Mouse (Mus musculus) spleen, adult 18-20 months (tissue): ENCODE measurements at regions not wholly inside any gene's neighbourhood (a gene's known extent, or its start where the extent isn't known, plus 50 kb on each side); places are given as distances from the start of the nearest gene placed in this dataset.
"Not testable (repeated sequence)": the region's sequence is repeated elsewhere in the genome, so short reads cannot be mapped to it uniquely, and the experiment has no call there.

Source experiments
- DNase-seq, 2 experiments: peaks; one replicate each; pipeline ENCODE4 v3.0.0; 2022; ENCODE audit warnings: mixed read lengths in 2 of 2

DNA sequence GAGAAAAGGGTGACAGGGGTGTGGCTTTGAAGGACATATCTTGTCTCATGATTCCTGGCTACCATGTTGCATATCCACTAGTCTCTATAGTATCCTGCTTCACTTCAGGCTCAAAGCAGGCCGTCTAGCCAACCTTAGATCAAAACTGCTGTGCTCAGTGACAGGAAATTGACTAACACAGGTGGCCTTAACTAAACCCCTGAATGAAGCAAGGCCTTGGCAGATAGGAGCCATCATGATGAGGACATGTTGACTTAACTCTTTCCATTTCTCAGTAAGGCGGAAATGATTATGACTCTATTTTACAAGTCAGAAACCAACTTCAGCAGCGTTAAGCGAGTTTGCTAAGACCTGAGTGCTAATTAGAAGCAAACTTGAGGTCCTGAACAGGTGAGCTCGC, 143.2 kb upstream of the Hes1 start:
- no peak for DNase-seq

DNA sequence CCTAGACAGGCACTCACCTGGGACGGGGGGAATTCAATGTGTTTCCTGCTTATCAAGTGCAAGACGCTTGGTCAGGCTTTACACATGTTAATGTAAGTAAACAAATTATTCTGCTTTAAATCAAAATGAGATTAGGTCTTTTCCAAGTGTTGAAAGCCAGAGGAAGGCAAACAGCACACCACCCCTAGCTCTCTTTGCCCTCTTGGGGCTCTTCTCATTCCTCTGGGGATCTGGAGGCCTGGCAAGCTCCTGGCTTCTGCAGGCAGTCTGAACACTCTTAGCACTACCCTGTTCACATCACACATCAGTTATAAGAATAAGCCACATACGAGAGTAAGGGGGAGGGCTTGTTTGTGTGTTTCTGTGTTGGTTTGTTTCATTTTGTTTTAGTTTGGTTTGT, 142.8 kb upstream of the Hes1 start:
- no peak for DNase-seq

DNA sequence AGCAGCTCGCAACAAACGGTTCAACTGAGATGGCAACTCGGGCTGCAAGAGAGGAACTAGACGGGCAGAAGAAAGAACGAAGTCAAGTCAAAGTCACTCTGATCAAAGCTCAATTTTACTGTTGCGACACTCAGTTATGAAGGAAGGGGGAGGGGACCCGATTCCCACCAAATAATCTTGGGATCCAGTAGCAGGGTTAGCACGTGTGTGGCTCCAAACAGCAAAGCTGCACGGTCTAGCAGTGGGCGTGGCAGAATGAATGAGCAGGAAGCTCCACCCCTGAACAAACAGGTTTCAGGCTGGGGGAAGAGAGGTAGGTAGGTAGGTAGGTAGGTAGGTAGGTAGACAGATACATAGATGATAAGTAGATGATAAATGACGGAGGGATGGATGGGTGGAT, 136.9 kb upstream of the Hes1 start:
- DNase-seq: not testable (repeated sequence)

DNA sequence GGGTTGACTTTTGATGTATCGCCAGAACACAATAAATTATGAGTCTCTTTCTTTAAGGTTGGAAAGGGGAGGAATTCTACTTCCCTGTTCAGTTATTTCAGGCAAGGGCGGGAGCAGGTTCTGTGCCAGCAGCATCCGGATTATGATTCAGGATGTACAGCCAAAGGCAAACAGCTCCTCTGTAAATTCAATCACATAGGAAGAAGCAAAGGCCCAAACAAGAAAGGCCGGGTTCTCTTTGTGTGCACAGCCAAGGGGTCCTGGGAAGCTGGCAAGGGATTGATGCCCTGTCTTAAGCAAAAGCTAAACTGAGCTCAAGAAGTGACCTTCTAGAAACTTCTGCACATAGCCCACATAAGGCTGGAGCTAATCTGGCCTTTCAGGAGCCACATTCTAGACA, 135.9 kb upstream of the Hes1 start:
- DNase-seq: no peak

DNA sequence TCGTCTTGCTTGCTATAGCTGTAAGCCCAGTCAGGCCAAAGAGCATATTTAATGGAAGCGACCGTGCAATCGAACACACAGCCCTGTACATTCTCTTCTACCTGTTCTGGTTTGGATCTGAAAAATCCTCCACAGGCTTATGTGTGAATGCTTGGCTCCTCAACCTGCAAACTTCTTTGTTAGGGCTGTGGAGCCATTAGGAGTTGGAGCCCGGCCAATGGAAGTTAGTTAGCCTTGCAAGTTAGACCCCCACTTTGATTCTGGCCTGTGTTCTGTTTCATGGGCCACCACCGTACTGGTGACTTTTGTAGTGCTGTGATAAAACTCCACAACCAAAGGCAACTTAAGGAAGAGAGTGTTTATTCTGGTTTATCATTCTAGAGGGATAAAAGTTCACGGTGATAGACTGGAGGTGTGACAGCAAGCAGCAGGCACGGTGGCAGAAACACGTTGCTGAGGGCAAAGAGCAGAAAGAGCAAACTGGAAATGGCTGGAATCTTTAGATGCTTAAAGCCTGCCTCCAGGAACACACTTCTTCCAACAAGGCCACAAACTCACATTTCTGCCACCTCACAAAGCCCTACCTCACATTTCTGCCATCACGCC, 132.3 kb upstream of the Hes1 start:
- DNase-seq: no peak

DNA sequence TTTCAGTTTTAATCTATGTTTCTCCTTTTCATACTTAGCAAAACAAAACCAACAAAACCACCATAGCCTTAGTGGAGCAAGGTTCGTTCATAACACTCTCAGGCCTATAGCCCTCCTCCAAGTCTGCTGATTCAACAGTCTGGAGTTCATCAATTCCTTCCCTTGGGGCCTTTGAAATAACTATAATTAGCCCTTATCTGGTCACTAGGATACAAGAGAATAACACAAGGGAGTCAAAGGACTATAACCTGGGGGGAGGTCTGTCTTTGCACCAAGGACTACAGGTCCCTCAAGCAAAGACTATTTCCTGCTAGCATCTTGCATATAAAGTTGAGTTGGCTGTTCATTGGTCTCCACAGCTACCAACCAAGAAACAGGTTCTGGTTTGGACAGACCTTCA, 129.5 kb upstream of the Hes1 start:
- no peak for DNase-seq

DNA sequence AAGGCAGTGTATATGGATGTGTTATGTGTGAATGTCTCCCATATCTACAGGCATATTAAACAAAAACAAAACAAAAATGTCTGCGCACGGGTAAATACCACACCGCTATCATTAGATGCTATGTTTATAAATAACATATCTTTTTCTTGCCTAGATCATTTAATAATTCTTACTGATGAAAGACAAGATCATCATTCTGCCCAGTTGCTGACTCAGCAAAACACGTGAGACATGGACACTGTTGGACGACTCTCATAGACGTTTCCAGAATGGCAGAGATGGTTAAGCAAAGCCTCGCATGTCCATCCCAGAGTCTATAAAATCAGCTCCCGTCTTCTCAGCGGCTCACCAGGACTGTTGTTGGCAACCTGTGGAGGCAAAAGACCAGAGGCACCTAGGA, 125.5 kb upstream of the Hes1 start:
- no peak for DNase-seq

DNA sequence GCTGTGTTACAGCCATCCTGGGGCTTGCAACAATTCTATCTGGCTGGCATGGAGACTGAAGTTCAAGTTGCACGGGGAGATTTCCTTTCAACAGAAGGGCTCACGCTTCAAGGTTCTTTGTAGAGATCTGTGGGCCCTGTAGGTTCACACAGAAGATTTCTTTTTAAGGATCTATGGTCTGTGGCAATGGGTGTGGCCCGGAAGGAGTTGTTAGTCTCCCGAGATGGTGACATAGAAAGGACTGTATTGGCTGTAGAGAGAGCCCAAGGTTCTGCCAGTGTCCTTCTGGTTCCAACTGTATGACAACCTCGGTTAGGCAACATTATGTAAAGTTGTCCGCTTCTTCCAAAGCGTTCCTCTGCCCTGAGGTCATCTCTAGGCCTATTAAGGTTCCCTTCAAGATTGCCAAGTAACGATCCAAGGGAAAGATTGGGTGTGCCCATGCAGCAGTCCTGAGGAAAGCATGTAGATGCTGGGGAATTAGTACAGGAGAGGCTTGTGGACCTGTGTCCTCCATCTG, 124.8 kb upstream of the Hes1 start:
- DNase-seq: no peak

DNA sequence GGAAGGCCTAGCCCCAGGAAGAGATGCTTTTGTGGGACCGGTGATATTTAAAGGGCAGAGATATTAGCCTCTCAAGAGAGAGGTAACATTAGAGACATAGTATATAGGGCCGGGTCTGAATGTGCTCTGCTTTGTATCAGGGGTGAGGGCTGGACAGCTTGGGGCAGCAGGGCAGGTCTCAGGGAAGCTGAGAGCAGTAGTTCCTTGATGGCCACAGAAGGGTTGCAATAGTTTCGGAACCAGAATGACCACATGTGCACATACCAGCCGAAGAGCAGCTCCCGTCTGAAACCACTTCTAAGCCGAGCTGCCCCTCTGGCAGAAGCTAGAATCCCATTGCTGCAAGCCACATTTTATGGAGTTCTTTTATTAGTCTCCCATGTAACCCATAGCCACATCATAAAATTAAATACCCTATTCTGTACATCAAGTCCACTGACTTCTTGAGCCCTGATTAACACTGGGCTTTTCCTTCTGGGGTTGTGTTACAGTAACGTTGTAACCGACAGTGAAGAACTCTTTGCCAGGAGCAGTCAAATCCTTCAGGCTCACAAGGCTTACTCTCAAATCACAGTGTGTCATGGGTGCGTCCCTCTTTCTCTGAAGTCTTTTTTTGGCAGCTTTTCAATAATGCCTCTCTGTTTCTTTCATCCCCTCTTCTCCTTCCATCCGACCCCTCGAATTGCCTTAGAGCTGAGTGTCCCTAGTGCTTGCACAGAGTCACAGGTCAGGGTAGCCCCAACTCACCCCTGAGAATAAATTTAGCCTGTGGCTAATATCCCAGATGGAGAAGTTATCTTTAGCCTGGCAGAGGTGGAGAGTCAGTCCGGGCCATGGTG, 124.1 kb upstream of the Hes1 start:
- DNase-seq: no peak

DNA sequence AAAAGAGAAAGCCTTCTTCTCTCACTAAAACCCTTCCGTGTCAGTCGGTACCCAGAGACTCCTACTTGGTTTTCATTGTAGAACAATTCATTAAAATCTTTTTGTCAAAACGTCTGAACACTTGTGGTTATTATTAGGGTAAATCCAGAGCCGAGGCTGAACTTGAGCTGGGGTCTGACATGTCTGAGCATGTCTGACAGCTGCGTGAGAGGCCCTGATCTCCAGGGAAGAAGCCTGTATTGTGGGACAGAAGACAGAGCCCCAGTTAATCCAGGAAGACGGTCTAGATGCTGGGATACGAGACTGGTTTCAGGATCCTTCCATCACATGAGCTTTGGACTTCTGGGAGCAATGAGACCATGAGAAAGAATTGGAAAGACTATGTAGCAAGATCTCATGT, 122.1 kb upstream of the Hes1 start:
- no peak for DNase-seq

DNA sequence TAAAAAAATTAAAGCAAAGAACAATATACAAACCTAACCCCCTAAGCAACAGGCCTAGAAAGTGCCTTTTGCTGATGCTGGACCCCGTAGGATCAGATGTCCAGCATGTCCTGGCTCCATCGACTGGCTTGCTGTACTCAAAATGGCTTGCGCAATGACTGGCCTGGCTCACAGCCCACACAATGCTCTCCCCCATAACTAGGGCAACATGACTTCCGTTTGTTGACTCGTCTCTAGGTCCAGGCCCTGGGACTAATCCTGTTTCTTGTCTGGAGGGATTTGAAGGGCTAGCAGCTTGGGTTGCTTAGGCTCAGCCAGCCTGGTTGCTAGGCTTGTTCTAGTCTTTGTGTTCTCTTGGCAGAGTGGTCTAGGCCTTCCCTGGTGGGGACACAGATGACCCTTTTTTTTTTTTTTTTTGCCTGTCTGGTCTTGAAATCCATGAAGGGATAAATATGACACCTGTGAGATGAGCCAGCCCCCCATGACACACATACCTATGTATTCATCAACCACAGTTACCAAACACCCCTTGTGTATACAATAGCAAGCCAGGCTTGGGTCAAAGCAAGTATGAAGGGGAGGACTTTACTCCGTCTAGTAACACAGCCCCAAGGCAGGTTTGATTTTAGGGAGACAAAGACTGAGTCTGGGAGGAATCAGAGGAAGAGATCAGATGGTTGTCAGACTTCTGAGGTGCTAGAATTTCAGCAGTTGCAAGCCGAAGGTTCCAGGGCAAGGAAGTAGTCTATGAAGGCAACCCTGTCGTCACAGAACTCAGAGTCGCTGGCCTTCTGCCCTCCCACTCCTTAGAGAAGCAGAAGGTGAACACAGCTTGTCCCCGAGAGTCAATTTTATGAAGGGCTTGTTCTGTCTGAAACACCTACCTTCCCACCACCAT, 120.0 kb upstream of the Hes1 start:
- peak; percentile 29 to 37 for DNase-seq

DNA sequence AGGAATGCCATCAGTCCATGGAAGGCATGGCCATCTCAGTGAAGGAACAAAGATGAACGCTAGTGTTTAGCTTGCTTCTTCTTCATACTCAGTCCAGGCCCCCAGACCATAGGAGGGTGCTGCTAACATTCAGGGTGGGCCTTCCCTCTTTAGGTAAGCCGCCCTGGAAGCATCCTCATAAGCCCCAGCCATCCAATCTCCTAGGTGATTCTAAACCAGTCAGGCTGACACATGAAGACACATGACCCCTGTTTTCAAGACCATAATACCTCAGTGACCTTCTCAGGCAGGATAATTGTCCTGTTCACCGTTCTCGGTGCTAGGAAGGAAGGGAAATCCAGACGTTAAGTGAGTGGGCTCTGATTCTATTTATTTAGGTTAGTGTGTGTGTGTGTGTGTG, 119.2 kb upstream of the Hes1 start:
- DNase-seq: no peak

DNA sequence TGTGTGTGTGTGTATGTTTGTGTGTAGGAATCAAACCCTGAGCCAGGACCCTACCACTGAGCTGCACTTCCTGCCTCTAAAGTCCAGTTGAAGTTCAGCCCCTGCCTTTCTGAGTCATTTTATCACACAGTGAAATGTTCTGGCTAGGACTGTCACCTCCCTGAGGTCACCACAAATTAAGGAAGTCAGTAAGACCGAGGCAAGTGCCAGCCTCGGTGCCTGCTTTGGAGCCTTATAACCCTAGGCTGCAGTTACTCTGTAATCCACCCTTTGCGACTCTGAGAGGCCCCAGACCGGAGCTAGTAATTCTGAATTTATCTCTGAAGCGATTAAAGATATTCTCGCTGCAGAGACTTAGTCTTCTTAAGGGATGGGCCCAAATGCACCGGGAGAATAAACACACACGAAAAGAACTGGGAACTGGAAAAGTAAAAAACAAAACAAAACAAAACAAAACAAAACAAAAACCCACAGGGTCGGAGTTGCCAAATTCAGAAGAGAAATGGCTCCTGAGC, 118.8 kb upstream of the Hes1 start:
- DNase-seq: peak; percentile 10 to 29

DNA sequence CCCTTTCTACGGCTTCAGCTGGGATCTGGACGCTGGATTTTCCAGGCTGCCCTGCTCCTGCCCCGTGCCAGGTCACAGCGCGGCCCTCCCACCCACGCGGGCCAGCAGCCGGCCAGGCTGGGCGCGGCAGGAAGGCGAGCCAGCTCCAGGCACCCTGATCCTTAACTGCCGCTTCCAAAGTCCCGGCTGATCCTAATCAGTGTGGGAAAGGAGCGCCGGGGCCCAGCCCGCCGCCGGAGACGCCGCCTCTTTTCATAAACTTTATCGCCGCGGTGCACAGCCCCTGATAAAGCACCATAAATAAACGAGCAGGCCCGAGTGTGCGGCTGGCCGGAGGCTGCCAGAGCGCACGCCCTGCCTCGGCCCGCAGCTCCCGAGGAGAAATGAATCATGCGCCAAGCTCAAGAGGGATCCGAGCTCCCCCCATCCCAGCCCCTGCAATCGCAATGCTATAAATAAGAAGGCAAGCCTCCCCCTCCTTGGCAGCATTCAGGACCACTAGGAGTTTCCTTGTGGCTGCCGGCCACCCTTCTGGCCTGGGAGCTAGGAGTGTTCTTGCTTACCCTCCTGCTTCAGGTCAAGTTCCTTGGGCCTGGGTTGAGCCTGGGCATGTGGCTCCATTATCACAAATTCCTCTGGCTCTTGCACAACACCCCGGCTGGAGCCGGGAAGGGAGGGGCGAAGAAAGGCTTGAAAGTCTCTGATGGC, 118.1 kb upstream of the Hes1 start:
- DNase-seq: peak; percentile 28 to 48

DNA sequence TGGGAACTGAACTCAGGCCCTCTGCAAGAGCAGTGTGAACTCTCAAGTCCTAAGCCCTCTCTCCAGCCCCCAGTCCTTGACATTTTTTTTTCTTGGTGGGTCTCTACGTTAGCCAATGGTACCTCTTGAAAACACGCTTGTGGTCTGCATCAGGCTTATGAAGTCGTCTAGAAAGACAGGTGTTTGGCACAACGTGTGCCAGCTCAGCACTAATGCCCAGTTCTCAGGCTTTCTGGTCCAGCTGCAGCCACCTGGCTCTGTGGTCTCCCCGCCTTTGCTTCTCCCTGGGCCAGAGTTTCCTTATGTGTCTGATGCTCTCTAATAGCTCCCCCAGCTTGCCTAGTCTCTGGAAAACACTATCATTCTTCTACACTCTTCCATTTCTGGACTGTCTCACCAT, 117.2 kb upstream of the Hes1 start:
- no peak for DNase-seq

DNA sequence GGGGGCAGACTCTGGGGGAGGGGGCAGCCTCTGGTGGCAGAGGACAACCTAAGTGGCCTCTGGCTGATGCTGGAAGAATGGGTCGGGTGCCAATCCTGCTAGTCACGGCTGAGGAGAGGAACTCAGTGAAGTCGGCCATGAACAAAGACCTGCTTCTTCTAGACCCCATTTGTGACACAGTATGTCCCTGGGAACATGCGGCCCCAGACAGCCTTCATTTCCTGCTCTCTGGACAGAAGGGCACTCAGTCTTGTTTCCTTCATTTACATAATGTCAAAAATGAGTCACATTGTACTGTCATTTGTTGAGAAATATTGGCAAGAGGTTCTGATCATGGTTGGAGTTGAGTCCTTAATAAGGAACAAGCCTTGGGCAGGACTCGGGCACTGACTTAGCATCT, 116.5 kb upstream of the Hes1 start:
- peak in 1 of 2 experiments; percentile 10 for DNase-seq

DNA sequence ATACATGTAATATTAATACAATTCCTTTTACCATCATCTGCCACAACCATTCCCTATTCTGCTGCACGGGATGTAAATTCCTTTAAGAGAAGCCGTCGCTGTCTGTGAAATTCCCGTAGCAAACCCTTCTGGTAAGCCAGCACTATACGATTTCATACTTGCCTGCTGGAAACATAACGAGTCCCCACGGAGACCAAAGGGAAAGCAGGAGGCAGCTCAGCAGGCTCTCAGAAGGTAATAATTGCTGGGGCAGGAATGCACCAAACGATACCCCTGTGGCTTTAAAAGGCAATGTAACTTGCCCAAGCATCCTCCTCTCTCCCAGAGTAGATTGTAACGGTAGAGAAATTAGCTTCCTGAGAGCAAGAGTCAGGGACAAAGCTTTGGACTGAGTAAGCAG, 114.0 kb upstream of the Hes1 start:
- DNase-seq: no peak

DNA sequence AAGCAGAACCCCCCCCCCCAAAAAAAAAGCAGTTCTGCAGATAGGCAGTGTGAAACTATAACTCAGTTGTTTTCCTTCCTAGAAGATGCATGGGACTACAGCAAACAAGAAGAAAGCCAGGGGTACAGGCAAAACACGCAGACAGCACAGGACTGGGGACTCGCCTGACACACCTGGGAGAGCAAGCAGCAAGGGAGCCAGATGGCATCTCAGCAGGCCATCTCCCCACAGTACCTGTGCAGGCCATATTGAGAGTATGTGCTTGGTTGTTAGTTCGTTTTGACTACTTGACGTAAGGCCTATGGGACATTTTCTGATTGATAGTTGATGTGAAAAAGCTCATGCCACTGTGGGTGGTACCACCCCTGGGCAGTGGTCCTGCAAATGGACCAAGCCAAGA, 113.4 kb upstream of the Hes1 start:
- DNase-seq: no peak

DNA sequence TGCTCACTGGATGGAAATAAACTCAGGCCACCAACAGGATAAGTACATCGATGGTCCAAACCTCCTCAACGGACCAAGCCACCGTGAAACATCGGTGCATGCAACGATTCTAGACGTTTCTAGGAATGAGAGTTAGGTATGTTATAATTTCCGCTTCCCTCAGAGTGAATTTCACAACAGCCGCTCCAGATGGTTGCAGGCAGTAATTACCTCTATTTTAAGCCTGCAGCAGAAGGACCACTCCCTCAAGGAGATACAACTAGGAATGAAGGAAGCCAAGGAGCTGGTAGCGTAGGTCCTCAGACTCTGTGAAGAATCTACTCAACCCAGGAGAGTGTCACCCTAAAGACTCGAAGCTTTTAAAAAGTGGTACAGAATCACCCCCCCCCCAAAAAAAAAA, 109.5 kb upstream of the Hes1 start:
- DNase-seq: no peak

DNA sequence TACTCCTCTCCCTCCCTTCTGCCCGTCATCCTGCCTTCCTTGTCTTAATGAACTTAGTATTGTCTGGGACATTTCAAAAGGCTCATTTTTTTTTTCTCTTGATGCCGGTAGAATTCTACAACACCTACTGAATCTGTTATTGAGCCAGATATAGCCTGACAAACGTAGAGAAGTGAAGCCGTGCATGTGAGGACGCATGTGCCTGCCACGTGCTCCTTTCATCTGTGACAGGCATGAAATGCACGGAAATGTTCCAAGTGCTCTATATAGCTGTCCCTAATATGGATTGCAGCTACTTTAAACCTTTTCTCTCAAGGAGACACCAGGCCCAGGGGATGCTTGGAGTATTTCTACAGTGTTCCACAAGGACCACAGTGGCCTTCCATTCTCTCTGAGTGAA, 107.3 kb upstream of the Hes1 start:
- no peak for DNase-seq

DNA sequence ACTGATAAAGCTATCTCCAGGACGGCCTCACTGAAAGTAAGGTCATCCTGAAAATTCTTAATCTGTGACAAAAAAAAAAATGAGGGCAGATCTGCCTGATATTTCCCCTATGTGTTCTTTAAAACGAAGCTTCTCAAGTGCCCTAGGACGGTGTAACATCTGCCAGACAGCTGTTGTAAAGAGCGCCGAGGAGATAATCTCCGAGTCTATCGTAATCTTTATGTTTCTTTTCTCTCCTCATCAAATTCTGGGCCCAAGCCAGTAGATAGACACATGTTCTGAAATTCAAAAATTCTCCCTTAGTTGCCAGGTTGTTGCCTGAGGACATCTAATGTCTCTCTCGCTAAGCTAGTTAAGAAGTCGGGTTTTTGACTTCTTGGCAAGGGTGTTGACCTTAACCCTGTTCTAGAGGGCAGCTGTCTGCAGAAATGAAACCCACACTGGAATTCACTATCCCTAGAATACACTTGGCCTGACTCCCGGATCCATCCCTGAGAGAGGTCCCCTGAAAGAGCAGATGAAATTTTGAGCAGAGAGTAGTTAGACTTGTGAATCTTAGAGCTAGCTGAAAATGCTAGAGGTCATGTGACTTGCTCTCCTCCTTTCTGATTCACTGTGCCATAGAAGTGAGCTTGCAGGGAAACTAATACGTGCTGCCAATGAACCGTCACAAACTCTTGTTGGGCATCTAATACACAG, 104.1 kb upstream of the Hes1 start:
- DNase-seq: no peak

DNA sequence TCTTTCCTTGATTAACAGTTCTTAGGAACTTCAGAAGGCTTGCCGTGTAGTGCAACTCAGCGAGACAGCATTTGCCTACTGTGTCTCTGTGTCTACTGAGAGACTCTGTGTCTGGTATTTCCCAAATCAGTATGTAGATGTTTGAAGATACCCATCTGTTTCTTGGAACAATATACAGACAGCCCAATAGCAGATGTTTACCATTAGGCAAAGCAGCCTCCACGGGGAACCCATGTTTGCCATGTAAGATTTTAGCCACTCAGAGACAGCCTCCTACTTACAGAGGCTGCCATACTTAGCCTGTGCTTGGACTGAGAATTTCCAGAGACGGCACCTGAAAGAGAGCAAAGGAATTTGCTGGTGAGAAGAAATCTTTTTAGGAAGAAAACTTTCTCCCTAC, 100.9 kb upstream of the Hes1 start:
- DNase-seq: no peak
